Mouse (Mus musculus) 3T3-L1 (cell line): ENCODE results near the gene Itga9.

Experiments
- DNase-seq: peaks from one replicate; pipeline ENCODE4 v3.0.0-alpha.2; 2015; ENCODE audit warnings: low read depth, low spot score

Gene Itga9

DNA sequence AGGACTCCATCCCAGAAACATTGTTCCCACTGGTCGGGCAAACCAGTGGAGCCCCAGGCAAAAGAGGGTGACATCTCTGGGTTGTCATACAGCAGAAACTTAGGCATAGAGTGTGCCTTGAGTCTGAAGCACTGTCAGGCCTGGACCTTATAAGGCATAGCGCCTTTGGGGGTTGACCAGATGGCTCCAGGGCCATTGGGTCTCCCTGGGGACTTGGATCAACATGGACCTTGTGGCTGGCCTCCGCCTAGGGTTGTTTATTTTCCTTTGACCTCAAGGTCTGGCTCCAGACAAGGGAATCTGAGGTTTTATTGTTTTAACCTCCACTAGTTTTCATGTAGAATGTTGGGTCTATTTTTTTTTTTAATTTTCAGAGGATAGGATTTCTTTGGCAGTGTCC is 267.1 kb downstream of the Itga9 start:
- DNase-seq = no peak

- DNase-seq = no peak
Measured at GRCm38 (mm10) chr9:118875705-118876104, 269.2 kb downstream of the Itga9 start.

DNA sequence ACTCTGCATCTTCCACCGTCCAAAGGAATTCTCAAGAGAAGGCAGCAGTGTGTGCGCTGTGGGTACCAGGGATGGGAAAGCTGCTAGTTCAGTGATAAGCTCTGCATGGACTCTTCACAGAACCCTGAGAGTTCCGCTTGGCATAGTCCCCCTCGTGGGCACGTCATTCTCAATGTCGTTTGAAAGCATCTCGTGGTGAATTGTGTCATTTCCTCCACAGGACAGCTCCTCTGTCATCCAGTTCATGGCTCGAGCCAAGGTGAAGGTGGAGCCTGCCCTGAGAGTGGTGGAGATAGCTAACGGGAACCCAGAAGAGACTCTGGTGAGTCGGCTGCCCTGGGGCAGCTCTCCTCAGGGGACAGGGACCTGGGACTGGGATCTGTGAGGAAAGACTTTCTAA is 270.4 kb downstream of the Itga9 start:
- DNase-seq = no peak

DNA sequence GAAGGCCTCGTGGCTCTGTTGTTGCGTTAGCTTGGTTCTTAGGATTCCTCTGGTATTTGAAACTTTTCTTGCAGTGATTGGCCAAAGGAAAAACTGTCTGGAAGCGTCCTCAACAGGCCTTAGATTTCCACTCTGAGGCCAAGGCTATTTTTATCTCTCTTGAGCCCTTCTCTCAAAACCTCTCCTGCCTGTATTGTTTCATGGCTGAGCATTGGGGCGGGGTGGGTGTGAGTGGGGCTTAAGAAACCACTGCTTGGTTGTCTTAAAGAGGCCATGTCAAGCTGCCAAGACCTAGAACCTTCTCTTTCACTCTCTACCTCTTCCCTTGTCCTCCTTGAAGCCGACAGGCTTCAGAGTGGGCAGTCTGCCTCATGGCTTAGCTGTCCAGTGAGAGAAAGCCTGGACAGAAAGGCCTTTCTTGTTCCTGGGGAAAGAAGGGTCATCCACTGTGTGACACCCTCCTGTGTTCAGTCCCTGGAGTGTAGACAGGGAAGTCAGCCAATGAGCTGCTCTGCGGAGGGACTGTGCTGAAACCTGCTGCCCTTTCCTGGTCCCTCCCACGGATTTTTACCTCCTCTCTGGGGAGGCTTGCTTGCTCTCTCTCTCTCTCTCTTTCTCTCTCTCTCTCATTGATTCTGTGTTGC is 271.0 kb downstream of the Itga9 start:
- DNase-seq = no peak

GRCm38 (mm10) chr9:118878596-118878995 is 272.1 kb downstream of the Itga9 start:
- no peak for DNase-seq

- DNase-seq = peak; percentile 3
Measured at GRCm38 (mm10) chr9:118881281-118881945, 274.9 kb downstream of the Itga9 start.

DNA sequence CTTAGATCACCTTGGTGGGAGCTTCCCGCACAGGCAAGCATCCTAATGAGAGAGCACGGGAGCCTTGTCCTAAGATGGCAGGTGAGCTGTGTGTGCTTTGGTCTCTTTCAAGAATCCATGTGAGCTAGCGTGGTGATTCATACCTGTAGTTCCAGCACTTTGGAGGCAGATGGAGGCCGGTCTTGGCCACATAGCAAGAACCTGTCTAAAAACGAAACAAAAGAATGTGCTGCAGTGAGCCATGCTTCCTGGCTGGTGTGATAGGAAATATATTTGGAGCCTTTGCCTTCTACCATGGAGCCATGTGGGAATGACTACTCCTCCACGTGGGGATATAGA is 275.4 kb downstream of the Itga9 start:
- peak; percentile 22 for DNase-seq

GRCm38 (mm10) chr9:118883150-118883549 is 276.7 kb downstream of the Itga9 start:
- no peak for DNase-seq

DNA sequence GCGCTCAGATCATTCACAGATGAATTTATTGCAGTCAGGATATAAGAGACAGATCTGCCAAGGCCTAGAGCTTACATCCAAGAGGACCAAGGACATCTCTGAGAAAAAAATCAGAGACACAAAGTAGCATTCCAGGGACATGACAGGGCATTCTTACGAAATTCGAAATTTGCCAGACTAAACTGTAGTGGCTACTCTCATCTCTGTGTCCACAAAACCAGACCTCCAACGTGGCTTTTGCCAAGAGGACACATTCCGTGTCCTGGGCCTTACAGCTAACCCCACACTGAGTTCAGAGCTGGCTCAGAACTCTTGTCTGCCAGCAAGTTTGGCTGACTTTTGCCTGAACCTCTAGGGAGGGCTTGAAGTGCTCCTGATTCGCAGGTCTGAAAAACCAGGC is 279.3 kb downstream of the Itga9 start:
- DNase-seq = peak; percentile 70

GRCm38 (mm10) chr9:118887201-118887600 is 280.7 kb downstream of the Itga9 start:
- DNase-seq = no peak

DNA sequence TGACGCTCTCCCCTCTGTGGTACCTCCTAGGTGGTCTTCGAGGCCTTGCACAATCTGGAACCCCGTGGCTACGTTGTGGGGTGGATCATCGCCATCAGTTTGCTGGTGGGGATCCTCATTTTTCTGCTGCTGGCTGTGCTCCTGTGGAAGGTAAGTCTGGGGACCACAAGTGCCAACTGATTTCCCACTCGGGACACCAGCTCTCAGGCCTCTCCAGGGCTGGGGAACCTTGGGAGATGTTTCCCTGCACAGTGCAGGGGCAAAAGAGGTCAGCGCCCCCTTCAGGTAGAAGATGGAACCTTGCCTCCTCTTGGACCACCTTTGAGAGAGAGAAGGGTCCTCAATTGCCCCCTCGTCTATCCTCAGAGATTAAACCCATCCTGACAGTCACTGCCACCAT is 281.2 kb downstream of the Itga9 start:
- no peak for DNase-seq

DNA sequence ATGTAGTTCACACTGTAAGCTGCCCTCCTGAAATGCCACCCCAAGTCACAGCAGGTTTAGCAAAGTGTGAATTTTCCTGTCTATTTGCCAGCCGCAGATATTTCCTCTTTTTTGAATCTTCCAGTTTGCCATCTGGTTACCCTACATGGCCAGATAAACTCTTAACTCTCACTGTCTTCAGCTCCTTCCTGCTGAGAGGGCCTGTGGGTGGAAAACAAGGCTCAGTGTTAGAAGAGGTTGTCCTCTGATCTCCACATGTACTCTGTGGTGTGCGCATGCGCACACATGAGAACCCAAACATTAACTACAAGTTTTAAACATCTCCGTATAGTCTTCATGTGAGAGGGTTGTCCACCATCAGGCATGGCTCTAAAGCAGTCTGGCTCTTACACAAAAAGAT is 283.7 kb downstream of the Itga9 start:
- no peak for DNase-seq

- no peak for DNase-seq
Measured at GRCm38 (mm10) chr9:118890645-118891044, 284.2 kb downstream of the Itga9 start.

DNA sequence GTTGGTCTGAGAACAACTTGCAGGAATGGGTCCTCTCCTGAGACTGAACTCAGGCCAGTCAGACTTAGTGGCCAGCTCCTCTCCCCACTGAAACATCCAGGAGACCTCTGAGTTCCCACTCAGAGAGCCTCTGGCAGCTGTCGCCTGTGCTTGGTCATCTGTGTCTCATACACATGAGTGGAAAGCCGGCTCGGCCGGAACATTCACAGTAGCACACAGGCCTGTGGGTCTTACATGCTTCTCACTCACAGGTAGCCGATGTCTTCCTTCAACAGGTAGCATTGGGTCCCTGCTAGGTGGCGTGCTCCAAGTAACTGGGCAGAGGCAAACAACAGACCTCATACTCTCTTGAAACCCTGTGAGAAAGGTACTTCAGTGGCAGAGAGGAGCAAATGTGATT is 284.6 kb downstream of the Itga9 start:
- DNase-seq = no peak

- no peak for DNase-seq
Measured at GRCm38 (mm10) chr9:118891593-118891992, 285.1 kb downstream of the Itga9 start.

- DNase-seq = no peak
Measured at GRCm38 (mm10) chr9:118895101-118895500, 288.6 kb downstream of the Itga9 start.

DNA sequence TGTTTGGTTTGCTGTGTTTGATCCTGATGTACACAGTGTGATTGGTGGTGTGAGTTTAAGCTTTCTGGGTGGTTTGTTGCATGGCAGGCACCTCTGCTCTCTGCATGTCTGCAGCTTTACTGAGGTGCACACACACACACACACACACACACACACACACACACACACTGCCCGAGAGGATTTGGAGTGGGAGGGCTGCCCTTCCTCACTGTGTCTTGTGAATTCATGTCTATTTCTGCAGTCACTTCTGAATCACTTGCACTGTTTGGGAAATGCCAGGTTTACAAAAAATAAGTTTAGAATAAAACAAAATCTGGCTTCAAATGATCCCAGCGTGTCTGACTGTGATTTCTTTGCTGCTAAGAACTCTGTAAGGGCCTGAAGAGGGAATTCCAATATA is 294.2 kb downstream of the Itga9 start:
- DNase-seq = no peak

DNA sequence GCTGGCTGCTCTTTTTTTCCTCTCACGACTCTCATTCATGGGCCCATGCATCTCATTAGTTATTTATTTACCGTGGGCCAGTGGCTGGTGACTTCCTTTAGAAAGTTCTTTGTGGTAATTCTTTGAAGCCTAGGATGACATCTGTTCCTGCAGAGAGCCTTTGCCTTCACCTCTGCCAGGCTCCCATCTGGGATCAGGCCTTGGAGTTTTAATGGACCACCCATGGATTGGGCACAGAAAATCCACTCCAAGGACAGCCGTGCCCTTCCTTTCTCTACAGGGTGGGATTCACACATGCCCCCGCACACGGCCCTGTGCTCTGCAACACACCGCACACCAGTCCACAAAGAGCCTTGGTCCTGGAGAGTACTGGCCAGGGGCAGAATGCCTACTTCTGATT is 295.4 kb downstream of the Itga9 start:
- no peak for DNase-seq

DNA sequence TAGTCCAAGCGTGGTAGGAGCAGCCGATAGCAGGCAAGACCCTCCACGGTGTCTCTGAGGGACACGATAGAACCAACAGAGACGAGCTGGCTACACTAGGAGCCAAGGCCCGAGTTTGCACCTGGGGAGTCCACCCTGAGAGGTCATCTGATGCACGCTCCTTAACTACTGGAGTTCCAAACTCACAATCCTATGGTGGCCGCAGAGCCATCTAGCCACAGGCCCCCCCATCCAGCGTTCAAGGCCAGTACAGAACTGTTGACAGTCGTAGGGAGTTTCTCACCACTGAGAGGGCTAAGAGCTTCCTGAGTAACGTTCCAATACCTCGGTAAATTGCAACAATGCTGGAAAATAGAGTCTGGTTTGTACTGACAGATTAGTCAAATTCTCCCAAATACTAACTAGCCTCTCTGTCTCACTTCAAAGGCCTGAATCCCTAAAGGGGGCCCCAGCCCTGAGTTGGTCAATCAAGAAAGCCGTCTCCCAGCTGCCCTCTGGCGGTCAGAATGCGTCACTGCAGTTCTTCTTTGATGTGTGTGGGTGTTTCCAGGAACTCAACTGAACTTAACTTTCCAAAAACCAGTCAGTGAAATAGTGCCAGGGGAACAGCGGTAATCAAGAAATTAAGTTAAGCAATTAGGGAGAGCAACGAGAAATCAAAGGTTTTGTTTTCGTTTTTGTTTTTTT is 301.6 kb downstream of the Itga9 start:
- peak; percentile 79 for DNase-seq

- DNase-seq = no peak
Measured at GRCm38 (mm10) chr9:118913048-118913447, 306.6 kb downstream of the Itga9 start.

- DNase-seq = no peak
Measured at GRCm38 (mm10) chr9:118913613-118914012, 307.1 kb downstream of the Itga9 start.

GRCm38 (mm10) chr9:118914589-118914988 is 308.1 kb downstream of the Itga9 start:
- DNase-seq = no peak

GRCm38 (mm10) chr9:118915290-118915689 is 308.8 kb downstream of the Itga9 start:
- peak; percentile 50 for DNase-seq
